Mouse (Mus musculus): Measurements from ENCODE around the gene Kdm7a. TPM values are rescaled to one million over a fixed set of nuclear protein-coding genes. Genes with fewer than 3 reads are reported as not detected.
A peak's percentile ranks its signal among the peaks of the same experiment; 100 is the strongest.

Kdm7a gene
- polyA plus RNA-seq (2014; fragmentation: Nextera tagmentation; extraction: Ambion mirVana), result 5.8 and 10.1 TPM in 2 replicates

GRCm38 (mm10) chr6:39206581-39207461 is at the start of gene Kdm7a:
Gene Kdm7a, minus strand, starts transcription at chr6:39206789.
- under 1% methylated on average over 89 of the region's 124 CpGs for WGBS
- H3K36me3 ChIP-seq (ENCODE audit: control insufficient read depth, insufficient read depth, low read length), result no peaks in the 10 kb centered on the region
- no peaks in the 10 kb centered on the region for H3K27me3 ChIP-seq (ENCODE audit: control insufficient read depth, insufficient read depth, low read length)
- H3K9ac ChIP-seq (replicated peaks; ENCODE audit: low read depth, low read length), result peak within 1 kb of the TSS; percentile 97
- H3K9me3 ChIP-seq (ENCODE audit: control insufficient read depth, low read length), result no peaks in the 10 kb centered on the region
- peak within 1 kb of the TSS; percentile 97 for H3K4me3 ChIP-seq (ENCODE audit: low read depth, low read length)
- peak within 1 kb of the TSS; percentile 96 for H3K27ac ChIP-seq (ENCODE audit: low read depth, low read length)
- H3K4me1 ChIP-seq (ENCODE audit: control insufficient read depth, insufficient read depth, low read length), result peaks cover 9% of the 10 kb centered on the region
- H3K4me2 ChIP-seq (ENCODE audit: low read depth, low read length), result peak within 1 kb of the TSS; percentile 69
- ATAC-seq (ENCODE audit: low read depth), result peak; percentile 87

- Histone ChIP-seq H3K27me3 (ENCODE audit: control insufficient read depth, insufficient read depth, low read length) (no peaks in the 10 kb centered on the region), H3K4me3 (ENCODE audit: low read depth, low read length) (no peak overlapping the region), H3K27ac (ENCODE audit: low read depth, low read length) (no peak overlapping the region), H3K9me3 (ENCODE audit: control insufficient read depth, low read length) (no peaks in the 10 kb centered on the region), H3K36me3 (ENCODE audit: control insufficient read depth, insufficient read depth, low read length) (no peaks in the 10 kb centered on the region), H3K4me1 (ENCODE audit: control insufficient read depth, insufficient read depth, low read length) (peaks cover 4% of the 10 kb centered on the region; the same call in 1 of the 2 replicates), H3K9ac (replicated peaks; ENCODE audit: low read depth, low read length) (no peak overlapping the region), H3K4me2 (ENCODE audit: low read depth, low read length) (no peak overlapping the region)
- WGBS, result 63% methylated on average over 8 of the region's 8 CpGs
- ATAC-seq (ENCODE audit: low read depth), result no peak
Measured at GRCm38 (mm10) chr6:39255271-39255670, 48.7 kb upstream of the Kdm7a start.

DNA sequence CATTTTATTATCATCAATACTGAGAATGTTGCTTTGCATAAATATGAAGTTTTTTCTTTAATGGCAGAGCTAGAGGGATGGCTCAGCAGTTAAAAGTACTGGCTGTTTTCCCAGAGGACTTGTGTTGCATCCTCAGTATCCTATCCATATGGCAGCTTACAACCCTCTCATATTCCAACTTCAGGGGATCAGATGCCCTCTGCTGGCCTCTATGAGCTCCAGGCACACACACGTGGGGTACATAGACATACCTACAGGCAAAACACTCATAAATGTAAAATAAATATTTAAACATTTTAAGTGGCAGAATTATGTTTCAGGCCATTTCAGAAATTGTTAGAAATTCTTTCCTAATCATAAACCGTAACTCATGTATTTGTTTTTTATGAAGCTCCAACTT is 43.5 kb upstream of the Kdm7a start:
- Histone ChIP-seq H3K4me2 (ENCODE audit: low read depth, low read length) (no peak overlapping the region), H3K4me3 (ENCODE audit: low read depth, low read length) (no peak overlapping the region), H3K27me3 (ENCODE audit: control insufficient read depth, insufficient read depth, low read length) (no peaks in the 10 kb centered on the region), H3K9me3 (ENCODE audit: control insufficient read depth, low read length) (no peaks in the 10 kb centered on the region), H3K27ac (ENCODE audit: low read depth, low read length) (no peak overlapping the region), H3K9ac (replicated peaks; ENCODE audit: low read depth, low read length) (no peak overlapping the region), H3K4me1 (ENCODE audit: control insufficient read depth, insufficient read depth, low read length) (no peaks in the 10 kb centered on the region), H3K36me3 (ENCODE audit: control insufficient read depth, insufficient read depth, low read length) (no peaks in the 10 kb centered on the region)
- 89% methylated on average over 2 of the region's 2 CpGs for whole genome bisulfite sequencing
- no peak for ATAC-seq (ENCODE audit: low read depth)

DNA sequence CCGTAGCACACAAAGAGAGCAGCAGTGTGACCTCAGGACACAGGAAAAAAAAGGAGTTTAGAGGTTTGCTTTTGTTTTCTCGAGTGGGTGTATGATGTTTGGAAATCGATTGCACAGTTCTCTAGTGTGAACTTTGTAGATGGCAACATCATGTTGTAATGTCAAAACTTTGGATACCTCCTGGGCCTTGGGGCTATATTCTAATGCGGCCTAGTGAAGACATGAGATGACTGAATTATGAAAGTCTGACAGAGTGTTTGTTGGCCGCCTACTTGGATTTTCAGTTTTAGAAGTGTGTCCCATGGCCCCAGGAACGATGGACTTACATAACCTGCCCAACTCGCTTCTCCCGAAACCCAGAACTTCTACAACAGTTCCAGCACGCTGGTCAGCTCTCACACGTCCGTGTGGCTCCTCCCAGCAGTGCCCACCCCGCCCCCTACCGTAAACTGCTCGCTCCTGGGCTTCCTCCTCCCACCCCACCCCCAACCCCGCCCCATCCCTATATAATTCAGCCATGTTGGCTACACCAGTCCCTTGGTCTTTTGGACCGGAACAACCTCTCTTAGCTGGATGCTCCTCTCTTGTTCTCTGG is 42.7 kb upstream of the Kdm7a start:
- no peak overlapping the region for H3K4me3 ChIP-seq (ENCODE audit: low read depth, low read length)
- WGBS, result 54% methylated on average over 16 of the region's 16 CpGs
- no peaks in the 10 kb centered on the region for H3K4me1 ChIP-seq (ENCODE audit: control insufficient read depth, insufficient read depth, low read length)
- no peaks in the 10 kb centered on the region for H3K36me3 ChIP-seq (ENCODE audit: control insufficient read depth, insufficient read depth, low read length)
- no peak overlapping the region for H3K27ac ChIP-seq (ENCODE audit: low read depth, low read length)
- H3K9me3 ChIP-seq (ENCODE audit: control insufficient read depth, low read length), result no peaks in the 10 kb centered on the region
- H3K9ac ChIP-seq (replicated peaks; ENCODE audit: low read depth, low read length), result no peak overlapping the region
- no peak for ATAC-seq (ENCODE audit: low read depth)
- no peaks in the 10 kb centered on the region for H3K27me3 ChIP-seq (ENCODE audit: control insufficient read depth, insufficient read depth, low read length)
- no peak overlapping the region for H3K4me2 ChIP-seq (ENCODE audit: low read depth, low read length)

DNA sequence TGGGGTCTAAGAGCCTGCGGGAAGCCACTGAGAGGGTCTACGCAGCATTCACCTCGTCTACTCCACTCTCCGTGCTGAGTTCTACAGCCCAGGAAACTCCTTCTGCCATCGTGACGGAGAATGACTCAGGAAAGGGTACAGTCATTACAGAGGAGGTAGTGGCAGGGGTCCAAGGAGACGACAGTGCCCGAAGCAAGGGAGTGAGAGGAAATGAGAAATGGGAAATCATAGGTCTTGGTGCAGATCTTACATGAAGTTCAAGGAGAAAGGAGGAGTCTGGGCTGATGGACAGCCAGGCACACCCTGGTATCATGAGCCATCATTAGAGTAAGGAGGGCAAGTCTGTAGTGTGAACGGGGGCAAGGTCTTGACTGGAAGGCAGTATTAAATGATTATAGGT is 37.5 kb upstream of the Kdm7a start:
- Histone ChIP-seq H3K27ac (ENCODE audit: low read depth, low read length) (no peak overlapping the region), H3K9ac (replicated peaks; ENCODE audit: low read depth, low read length) (no peak overlapping the region), H3K4me3 (ENCODE audit: low read depth, low read length) (no peak overlapping the region), H3K27me3 (ENCODE audit: control insufficient read depth, insufficient read depth, low read length) (no peaks in the 10 kb centered on the region), H3K4me1 (ENCODE audit: control insufficient read depth, insufficient read depth, low read length) (peaks cover 4% of the 10 kb centered on the region; the same call in 1 of the 2 replicates), H3K4me2 (ENCODE audit: low read depth, low read length) (no peak overlapping the region), H3K9me3 (ENCODE audit: control insufficient read depth, low read length) (no peaks in the 10 kb centered on the region), H3K36me3 (ENCODE audit: control insufficient read depth, insufficient read depth, low read length) (no peaks in the 10 kb centered on the region)
- ATAC-seq (ENCODE audit: low read depth), result no peak
- WGBS, result 65% methylated on average over 9 of the region's 9 CpGs

DNA sequence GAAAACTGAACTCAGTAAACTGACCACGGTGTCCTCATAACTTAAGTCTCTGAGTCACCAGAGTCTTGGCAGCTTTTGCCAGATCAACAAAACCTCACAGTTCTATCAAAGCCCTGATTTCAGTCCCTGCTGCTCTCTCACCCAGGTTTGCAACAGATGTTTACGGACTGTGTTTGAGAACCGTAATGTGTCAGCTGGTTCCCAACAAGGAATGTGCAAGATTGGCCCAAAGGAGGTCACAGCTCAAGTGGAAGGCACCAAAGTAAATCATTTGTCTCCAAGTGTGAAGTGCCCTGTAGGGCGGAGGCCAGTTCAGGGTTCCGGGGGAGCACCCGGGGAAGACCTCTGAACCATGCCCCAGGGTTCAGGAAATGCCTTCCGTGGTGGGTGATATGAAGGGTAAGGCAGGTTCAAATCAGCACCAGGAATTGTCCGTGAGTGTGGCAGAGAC is 36.9 kb upstream of the Kdm7a start:
- Histone ChIP-seq H3K4me1 (ENCODE audit: control insufficient read depth, insufficient read depth, low read length) (peaks cover 4% of the 10 kb centered on the region; the same call in 1 of the 2 replicates), H3K9ac (replicated peaks; ENCODE audit: low read depth, low read length) (no peak overlapping the region), H3K4me2 (ENCODE audit: low read depth, low read length) (no peak overlapping the region), H3K36me3 (ENCODE audit: control insufficient read depth, insufficient read depth, low read length) (no peaks in the 10 kb centered on the region), H3K4me3 (ENCODE audit: low read depth, low read length) (no peak overlapping the region), H3K27ac (ENCODE audit: low read depth, low read length) (peak overlapping the region; percentile 55; the same call in 1 of the 2 replicates), H3K9me3 (ENCODE audit: control insufficient read depth, low read length) (no peaks in the 10 kb centered on the region), H3K27me3 (ENCODE audit: control insufficient read depth, insufficient read depth, low read length) (no peaks in the 10 kb centered on the region)
- WGBS, result 63% methylated on average over 8 of the region's 8 CpGs
- no peak for ATAC-seq (ENCODE audit: low read depth)

- peak; percentile 91 for ATAC-seq (ENCODE audit: low read depth)
Measured at GRCm38 (mm10) chr6:39242718-39243471, 36.3 kb upstream of the Kdm7a start.

DNA sequence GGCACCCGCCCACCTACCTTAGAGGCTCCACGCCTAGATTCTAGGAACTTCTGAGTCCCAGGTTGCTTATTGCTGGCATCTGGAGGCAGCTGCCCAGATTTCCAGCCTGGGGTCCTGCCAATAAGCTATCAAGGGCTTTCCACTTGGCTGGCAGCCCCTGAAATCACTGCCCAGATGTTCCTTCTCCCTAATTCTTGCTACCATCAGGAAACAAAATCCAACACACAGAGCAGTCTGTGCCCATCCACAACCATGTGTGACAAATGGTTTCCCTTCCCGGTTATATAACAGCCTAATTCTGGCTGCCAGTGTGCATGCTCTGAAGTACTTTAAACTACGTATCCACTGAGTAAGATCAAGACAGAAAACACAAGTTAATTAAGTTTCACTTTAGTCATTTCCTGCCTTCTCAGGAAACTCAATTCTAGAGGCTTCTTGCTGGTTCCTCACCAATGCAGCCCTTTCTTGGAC is 34.9 kb upstream of the Kdm7a start:
- Histone ChIP-seq H3K4me2 (ENCODE audit: low read depth, low read length) (no peak overlapping the region), H3K4me1 (ENCODE audit: control insufficient read depth, insufficient read depth, low read length) (peaks cover 4% of the 10 kb centered on the region; the same call in 1 of the 2 replicates), H3K4me3 (ENCODE audit: low read depth, low read length) (no peak overlapping the region), H3K9me3 (ENCODE audit: control insufficient read depth, low read length) (no peaks in the 10 kb centered on the region), H3K9ac (replicated peaks; ENCODE audit: low read depth, low read length) (no peak overlapping the region), H3K36me3 (ENCODE audit: control insufficient read depth, insufficient read depth, low read length) (no peaks in the 10 kb centered on the region), H3K27me3 (ENCODE audit: control insufficient read depth, insufficient read depth, low read length) (no peaks in the 10 kb centered on the region), H3K27ac (ENCODE audit: low read depth, low read length) (no peak overlapping the region)
- peak; percentile 42; the same call in 1 of the 2 replicates for ATAC-seq (ENCODE audit: low read depth)
- 76% methylated on average over 4 of the region's 4 CpGs for WGBS

More at GRCm38 (mm10) chr6:39242718-39243471, 36.3 kb upstream of the Kdm7a start:
- no peaks in the 10 kb centered on the region for H3K36me3 ChIP-seq (ENCODE audit: control insufficient read depth, insufficient read depth, low read length)
- no peaks in the 10 kb centered on the region for H3K27me3 ChIP-seq (ENCODE audit: control insufficient read depth, insufficient read depth, low read length)
- no peaks in the 10 kb centered on the region for H3K9me3 ChIP-seq (ENCODE audit: control insufficient read depth, low read length)
- H3K4me3 ChIP-seq (ENCODE audit: low read depth, low read length), result no peak overlapping the region
- WGBS, result 32% methylated on average over 8 of the region's 8 CpGs
- peaks cover 4% of the 10 kb centered on the region; the same call in 1 of the 2 replicates for H3K4me1 ChIP-seq (ENCODE audit: control insufficient read depth, insufficient read depth, low read length)
- no peak overlapping the region for H3K4me2 ChIP-seq (ENCODE audit: low read depth, low read length)
- peak overlapping the region; percentile 60; the same call in 1 of the 2 replicates for H3K27ac ChIP-seq (ENCODE audit: low read depth, low read length)
- H3K9ac ChIP-seq (replicated peaks; ENCODE audit: low read depth, low read length), result no peak overlapping the region
